Mouse (Mus musculus) spleen, adult 2 months (tissue): ENCODE data around the gene Nr2c2ap.

Experiments used
- CTCF ChIP-seq: fragments of 200-500 bp; IDR thresholded peaks from 2 replicates; pipeline ENCODE4 v1.5.1; 2011; ENCODE audit warnings: mild to moderate bottlenecking, inconsistent platforms; ENCODE audit not compliant: insufficient read depth, insufficient read length, insufficient replicate concordance; ENCODE audit errors: extremely low read depth
- POLR2A ChIP-seq: fragments of 200-500 bp; IDR thresholded peaks from 2 replicates; pipeline ENCODE4 v1.6.1; 2011; ENCODE audit warnings: low read depth, low read length, inconsistent platforms

GRCm38 (mm10) chr8:70100241-70100640 lies 30.9 kb upstream of the Nr2c2ap start:
- TF ChIP-seq POLR2A (no peak), CTCF (no peak)
